Mouse (Mus musculus) urinary bladder, postnatal 10 days (tissue): ENCODE data around the gene Braf.

Experiments
- DNase-seq: peaks from one replicate; pipeline ENCODE4 v3.0.0; 2022; ENCODE audit warnings: low spot score

Braf gene

DNA sequence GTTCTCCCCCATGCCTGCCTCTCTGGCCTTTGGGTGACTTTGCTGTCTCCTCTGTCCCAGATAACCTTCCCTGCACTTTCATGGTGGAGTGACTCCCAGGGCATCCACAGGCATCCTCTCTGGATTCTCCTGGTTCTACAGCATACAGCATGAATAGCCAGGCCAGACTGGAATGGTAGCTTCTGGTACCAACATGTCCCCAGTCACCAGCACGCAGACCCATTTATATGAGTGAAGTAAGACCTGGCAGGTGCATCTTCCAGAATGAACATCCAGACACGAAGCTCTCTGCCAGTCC is 169.7 kb downstream of the Braf start:
- DNase-seq: no peak

DNA sequence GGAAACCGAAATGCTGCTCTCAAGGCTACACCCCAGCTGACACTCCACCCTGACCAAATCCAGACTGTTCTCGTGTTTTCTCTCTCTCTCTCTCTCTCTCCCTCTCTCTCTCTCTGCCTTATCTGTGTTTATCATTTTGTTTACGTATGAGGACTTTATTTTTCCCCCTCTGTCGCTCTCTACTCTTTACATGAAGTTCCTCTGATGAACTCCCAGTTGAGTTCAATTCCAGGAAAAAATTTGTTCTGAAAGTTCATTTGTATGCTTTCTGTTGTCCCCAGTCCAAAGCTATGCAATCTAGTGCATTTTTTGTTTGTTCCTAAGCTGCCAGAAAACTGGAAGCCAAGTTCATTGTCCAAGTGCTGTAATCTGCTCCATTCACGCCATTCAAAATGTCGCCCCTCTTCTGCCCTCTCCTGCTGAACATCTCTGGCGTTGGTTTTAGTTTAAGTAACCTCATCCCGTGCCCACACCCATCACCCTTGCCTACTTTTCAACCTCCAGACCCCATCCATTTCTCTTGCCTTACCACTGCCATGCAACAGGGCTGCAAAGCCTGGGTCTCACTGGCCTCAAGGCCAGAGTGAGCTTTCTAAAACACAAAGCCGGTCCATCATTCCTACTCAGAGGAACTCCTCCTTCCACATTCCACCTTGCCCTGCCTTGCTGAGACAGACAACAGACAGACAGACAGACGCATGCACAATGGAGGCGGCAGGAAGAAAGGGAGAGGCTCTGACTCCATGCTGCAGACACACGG is 170.2 kb downstream of the Braf start:
- no peak for DNase-seq
